Mouse (Mus musculus): Measurements from ENCODE around the gene Smoc1.

The Smoc1 gene

DNA sequence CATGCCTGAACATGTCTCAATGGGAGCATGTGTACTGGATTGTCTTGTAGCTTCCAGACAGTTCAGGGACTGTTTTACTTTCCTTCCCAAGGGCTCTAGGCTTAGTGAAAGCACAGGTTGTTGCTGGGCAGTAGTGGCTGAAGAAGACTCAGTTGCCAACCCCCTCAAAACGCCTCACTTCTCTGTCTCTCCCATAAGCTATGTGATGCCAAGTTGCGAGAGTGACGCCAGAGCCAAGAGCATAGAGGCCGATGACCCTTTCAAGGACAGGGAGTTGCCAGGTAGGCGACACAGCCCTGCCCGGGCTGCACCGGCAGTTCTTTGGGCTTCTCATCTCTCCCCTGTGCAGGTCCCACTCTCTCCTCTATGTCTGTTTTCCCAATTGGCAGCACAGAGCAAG, 141.4 kb downstream of the Smoc1 start:
- DNase-seq (ENCODE audit: low spot score) = no peak

DNA sequence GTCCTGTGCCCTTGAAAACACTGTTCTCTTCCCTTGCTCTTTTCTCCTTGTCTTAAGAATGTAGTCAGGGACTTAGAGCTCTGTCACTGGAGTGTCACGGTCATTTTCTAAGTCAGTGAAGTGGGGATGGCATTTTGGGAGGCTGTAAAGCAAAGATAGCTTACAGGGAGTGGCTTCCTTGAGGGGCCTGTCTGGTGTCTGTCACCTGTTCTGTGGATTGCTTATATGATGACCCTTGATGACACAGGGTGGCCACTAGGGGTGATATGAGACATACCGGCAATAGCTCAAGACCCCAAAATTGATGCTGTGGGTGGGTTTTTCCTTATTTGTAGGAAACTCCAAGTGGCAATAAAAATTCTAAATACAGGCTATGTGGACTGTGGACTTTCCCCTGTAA, 141.9 kb downstream of the Smoc1 start:
- no peak for DNase-seq (ENCODE audit: low spot score)

DNA sequence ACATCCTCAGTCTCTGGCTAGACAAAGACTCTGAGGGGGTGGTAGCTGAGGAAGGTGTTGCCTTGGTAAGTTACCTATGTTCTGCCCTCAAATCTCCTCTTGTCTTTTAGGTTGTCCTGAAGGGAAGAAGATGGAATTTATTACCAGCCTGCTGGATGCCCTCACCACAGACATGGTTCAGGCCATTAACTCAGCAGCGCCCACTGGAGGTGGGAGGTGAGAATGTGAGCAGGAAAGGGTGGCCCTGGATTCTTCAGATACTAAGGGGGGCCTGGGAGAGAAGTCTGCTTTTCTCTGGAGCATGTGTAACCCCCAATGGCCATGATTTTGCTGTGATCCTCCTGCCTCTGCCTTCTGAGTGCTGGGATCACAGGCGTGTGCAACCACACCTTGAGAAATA, 143.5 kb downstream of the Smoc1 start:
- DNase-seq (ENCODE audit: low spot score) = no peak

DNA sequence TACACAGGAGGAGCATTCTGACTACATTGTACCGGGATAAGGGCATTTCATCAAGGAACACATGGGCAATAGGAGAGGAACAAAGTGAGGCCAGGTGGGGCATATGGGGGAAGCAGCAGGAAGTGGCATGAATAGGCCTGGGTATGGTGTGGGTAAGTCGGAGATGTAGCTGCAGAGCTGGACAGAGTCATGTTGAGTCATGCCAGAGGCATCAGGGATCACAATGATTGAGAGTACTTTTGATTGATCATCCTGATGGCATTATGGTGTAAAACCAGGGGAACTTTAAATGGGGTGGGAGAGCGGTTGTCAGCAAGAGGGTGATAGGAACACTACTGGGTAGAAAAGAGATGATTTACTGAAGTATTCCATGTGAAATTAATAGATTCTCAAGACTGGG, 146.4 kb downstream of the Smoc1 start:
- DNase-seq (ENCODE audit: low spot score) = no peak

DNA sequence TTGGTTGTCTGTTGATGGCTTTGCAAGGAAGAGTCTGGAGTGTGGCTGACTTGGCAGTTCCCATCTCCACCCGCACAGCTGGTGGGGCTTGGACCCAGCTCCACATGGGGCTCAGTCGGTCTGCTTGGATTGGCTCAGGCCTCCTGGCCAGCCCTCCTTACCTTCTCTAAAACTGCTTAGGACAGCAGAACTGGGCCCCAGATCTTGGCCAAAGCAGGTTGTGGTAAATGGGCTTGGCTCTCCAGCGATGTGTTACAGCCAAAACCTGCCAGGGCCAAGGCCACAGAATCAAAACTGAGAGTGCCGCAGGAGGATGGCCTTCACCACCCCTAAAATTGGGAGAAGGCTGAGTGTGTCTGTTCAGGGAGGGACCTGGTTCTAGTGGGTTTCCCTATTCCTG, 147.3 kb downstream of the Smoc1 start:
- DNase-seq (ENCODE audit: low spot score) = no peak

DNA sequence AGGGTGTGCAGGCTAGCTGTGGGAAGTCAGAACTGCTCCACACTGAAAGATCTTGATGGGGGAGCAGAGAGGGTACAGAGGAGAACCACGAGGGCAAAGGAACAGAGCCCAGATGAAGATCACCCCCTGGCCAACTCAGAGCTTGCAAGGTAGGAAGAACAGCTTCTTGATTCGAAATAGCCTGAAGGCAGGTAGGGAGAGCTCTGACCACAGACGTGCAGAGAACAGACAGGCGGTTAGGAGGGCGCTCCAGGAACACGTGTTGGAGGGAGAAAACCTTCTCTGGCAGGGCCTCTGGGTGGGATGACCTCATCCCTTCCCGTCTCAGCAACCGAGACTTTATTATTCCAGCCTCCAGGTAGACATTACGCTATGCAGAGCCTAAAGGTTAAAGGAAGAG, 148.6 kb downstream of the Smoc1 start:
- no peak for DNase-seq (ENCODE audit: low spot score)

DNA sequence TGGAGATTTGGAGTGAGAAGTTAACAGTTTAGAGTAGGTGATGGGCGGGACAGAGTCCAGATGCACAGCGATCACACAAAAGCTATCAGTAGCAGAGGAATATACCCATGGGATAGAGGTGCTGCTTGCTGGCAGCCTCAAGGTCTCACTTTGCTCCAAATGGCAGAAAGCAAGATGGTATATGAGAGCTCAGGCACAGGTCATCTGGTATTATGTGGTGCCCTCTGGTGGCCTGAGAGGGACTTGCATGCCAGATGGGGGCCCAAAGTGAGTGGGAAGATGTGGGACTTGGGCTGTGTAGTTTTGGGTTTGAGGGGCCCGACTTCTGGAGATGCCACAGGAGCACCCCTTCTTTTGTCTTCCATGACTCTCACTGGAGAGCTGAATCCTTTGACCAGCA, 155.5 kb downstream of the Smoc1 start:
- DNase-seq (ENCODE audit: low spot score) = peak; percentile 45

DNA sequence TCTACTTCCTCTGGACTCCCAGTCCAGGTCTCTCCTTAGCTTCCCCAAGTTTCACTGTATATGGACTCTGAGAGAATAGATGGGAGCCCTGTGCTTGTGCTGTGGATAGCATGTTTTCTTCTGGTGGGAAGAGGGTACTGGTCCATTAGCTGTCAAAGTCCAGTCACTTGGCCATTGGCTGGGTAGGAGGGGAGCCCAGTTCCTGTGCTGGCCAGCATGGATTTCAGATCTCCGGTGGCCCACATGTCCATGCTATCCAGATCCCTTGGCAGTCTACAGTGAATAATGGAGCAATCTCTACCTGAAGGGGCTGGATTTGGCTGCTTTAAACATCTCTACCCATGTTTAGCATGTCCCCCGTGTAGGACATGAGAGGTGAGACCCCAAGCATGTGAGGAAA, 158.4 kb downstream of the Smoc1 start:
- DNase-seq (ENCODE audit: low spot score) = no peak

DNA sequence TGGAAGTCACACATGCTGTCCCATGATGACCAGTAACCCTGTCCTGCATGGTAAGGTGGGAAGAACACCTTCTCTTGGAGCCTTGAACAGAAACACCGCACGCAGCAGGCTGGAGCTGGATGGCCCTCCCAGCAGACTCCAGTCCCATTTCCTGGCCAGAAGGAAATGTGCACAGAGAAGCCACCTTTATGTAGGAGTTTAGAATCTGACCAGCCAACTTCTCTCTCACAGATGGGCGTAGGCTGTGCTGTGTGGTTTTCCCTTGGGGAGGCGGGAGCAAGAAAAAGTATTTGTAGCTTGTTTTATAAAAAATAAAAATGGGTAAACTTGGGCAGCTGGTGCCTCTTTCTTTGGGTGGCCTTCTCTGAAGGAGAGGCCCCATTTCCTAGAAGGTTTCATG, 159.5 kb downstream of the Smoc1 start:
- DNase-seq (ENCODE audit: low spot score) = no peak

DNA sequence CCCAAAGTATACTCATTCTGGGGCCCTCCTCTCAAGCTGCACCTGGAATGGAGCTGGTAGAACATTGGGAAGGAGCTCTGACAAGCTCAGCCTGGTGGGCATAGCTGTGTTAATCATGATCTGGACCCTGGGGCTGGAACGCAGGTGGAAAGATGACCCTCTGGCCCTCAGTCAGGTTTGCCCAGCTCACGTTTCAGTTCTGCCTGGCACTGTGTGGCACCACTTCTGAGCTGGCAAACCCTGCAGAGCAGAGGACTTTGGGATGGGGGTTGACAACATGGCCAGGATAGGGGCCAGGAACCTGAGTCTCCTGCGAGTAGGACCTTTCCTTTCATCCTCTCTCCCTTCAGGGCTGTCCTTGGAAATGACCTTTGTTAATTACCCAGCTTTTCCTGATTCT, 160.1 kb downstream of the Smoc1 start:
- no peak for DNase-seq (ENCODE audit: low spot score)

DNA sequence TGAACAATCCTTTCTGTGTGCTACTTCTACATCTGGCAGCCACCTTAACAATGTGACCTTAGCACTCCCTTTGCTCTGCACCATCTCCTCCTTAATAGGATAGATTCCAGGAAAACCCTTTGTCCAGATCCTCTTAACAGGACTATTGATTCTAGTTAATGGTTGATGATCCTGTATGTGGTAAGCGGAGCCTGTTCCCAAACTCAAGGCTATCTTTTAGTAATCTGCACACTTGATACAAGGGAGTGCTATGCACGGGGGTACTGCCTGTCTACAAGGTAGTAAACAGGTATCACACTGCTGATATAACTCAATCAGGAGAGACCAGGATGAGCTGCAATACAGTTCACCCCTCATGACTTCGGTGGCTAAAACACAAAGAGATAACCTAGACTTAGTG, 161.8 kb downstream of the Smoc1 start:
- DNase-seq (ENCODE audit: low spot score) = no peak

DNA sequence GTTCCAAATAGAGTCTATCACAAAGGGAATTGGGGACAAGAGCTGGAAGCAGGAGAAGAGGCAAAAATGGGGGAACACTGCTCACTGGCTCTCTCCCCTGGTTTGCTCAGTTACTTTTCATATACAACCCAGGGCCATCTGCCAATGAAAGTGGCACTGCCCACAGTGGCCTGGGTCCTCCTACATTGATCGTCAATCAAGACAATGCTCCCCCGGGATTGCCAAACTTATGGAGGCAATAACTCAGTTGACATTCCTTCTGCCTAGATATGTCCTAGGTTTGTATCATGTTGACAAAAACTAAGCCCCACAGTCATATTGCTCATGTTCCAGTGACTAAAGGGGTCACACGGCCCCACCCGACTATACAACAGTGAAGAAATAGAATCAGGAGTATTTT, 162.4 kb downstream of the Smoc1 start:
- no peak for DNase-seq (ENCODE audit: low spot score)

DNA sequence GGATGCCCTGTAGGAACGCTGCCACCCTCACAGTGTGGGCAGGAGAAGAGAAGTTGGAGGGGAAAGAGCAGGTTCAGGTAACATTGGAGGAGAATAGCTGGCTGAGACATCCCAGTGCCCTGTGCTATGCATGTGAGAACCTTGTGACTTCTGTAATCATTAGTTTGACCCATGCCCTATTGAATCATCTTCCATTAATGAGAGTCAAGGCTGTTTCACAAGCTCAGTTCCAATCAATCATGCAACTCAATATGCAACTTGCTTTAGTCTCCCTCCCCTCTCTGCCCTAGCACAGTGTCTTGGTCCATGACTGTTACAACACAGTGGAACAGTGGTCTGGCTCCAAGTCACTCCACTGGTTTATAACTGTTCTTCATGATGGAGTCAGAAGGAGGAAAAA, 163.0 kb downstream of the Smoc1 start:
- no peak for DNase-seq (ENCODE audit: low spot score)

DNA sequence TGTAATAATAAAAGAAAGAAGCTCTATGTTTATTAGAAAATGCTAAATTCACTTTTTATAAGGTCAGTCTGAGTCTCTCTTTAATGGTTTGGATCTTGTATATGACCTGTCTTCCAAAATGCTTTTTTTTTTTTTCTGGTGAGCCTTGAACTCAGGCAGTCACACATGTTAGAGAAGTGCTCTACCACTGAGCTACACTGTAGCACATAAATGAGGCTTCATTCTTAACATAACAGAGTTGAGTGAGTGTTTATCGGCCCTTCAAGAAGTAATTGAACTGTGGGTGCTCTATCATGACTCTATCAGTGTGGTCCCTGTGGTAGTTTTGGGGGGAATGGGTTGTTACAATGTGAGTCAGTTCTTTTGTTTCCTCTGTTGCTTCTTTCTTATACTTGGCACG, 167.4 kb downstream of the Smoc1 start:
- DNase-seq (ENCODE audit: low spot score) = no peak

DNA sequence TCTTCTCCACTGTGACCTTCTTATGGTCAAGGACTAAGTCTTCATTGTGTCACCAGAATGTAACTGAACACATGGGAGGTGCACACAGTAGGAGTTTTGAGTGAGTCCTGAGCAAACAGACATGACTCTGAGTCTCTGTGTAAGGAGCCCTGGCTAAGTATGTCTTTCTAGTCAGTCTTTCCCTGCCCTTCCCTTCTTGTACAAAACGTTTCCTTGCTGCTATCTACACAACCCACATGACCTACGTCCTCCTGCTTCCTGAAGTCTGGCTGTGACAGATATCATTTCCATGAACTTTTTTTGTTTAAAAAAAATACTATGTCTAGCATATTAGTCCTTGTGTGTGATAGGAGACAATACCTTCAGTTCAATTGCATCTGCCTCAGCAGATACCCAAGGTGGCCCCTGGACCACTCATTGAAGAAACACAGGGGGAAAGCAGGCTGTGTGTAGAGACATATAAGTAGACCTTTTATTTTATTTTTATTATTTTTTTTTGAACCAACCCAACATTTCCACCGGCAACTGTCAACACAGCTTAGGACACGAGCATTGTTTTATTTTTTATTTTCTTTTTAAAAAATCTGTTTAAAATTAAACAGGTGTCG, 171.0 kb downstream of the Smoc1 start:
- no peak for DNase-seq (ENCODE audit: low spot score)

DNA sequence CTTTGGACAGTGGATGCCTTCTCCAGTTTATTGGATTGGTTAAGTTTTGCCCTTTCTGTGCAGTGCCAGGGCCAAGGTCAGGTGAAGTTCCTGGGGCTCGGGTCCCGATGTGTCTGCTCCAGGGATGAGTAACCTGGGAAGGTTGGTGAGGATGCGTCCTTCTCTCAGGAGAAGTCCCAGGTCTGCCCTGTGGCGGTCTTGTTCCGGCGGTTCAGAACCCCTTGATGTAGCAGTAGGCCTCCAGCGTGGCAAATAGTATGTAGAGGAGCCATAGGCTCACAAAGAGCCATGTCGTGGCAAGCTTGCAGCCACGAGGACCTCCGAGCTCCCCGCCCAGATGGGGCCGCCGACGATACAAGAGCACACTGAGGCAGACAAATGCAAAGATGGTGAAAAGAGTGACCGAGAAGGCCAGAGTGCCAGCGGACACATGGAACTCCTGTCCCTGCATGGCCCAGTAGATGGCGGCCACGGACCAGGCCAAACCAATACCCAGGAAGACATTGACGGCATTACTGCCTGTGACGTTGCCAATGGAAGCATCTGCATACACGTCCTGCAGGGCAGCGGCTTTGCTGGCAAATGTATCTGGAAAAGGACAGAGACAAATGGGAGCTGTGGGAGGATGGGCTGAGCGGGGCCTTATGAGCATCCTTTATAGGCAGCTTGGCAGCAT, 172.8 kb downstream of the Smoc1 start:
- DNase-seq (ENCODE audit: low spot score) = peak; percentile 45

DNA sequence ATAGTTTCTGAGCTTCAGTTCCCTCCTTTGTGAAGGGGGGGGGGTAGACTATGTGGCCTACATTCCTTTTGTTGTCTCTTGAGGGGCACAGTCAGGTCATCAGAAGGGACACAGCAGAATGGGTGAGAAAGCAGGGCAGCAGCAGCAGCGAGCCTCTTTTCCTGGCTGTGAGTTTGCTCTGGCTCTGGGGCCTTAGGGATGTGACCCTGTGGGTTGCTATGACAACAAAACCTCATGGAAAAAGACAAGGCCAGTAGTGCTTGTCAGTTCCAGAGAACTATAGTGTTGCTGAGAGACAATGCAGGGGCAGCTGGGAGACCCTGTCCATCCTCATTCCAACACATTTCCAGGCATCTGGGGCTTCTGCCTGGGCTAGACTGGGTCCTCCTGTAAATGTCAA, 176.6 kb downstream of the Smoc1 start:
- DNase-seq (ENCODE audit: low spot score) = no peak

DNA sequence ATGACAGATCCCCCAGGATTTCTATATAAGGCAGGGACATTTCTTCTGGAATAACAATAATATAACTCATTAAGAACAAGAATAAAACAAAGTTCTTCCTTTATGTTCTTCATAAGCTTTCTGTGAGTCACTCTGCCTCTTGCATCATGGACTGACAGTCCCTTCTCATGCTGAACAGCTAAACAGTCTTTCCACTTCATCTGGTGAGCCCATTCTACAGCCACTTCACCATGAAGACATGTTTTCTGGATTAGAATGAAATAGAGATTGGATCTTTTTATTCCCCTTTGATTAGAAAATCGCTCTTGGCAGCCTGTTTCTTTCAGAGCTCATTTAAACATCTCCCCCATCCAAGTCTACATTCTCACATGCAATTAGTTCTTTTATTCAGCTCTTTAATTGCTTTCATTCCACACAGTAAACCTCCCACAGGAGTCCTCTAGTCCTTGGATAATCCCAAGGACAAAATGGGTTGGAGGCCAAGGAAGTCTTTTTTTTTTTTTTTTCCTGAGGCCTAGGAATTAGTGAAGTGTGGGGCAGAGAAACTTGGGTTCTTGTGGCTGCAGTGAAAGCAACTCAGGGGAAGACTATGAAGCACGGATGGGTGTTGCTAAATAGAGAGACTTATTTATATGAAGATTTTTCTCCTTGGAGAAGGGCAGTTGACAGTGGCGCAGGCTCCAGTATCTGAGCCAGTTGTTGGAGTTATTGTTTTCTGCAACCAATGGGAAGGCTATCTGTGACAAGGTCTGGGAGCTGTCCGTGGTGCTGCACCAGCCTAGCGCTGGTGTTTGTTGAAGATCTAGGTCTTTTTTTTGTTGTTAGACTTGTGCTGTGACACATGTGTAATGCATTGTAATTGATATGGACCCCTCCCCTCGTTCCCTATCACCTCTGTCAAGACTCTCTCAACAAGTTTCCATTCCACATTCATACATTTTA, 179.3 kb downstream of the Smoc1 start:
- peak; percentile 46 for DNase-seq (ENCODE audit: low spot score)

DNA sequence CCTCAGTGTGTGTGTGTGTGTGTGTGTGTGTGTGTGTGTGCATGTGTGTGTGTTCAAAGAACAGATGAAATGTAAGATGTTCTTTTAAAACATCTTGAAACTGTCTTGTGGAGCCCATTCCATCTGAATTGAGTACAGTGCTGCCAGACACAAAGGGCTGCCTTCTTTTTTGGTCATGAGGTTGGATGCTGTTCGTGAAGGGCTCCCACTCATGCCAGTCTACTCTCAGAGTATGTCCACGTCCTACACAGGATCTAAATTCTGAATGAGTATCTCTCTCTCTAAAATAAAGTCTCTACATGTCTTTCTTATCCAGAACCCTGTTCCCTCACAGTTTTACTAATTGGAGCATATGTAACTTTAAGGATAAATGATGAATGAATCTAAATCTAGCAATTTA, 182.0 kb downstream of the Smoc1 start:
- no peak for DNase-seq (ENCODE audit: low spot score)

DNA sequence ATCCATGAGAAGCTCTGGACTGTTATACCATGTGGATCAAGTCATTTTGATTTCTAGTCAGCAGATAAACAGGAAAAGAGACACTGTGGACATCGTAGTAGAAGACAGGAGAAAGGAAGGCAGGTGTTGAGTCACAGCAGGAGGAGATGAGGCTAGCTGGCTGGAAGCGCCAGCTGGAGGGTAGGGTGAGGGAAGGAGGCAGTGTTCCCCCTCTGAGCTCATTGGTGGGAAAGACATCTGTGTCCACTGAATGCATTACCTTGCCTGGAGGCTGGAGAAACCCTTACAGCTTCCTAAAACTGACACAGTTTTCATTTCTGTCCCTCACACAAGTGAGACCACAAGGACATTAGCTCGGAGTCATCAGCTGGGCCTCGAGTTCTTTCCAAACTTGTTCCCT, 192.7 kb downstream of the Smoc1 start:
- DNase-seq (ENCODE audit: low spot score) = no peak

DNA sequence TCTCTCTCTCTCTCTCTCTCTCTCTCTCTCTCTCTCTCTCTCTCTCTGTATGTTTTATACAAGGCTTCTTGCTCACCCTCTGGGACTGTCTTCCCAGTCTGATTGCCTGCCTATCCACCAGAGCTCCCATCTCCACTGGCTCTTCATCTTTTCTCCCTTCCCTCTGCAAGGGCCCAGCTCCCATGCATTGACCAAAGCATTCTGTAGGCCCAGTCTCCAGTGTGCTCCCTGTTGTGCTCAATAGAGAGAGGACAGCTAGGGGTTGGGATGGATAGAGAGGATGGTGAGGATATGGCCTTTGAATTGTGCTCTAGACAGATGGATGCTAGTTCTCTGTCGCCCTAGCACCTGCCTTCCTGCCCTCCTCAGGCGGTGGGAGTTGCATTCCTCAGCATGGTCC, 196.7 kb downstream of the Smoc1 start:
- no peak for DNase-seq (ENCODE audit: low spot score)

DNA sequence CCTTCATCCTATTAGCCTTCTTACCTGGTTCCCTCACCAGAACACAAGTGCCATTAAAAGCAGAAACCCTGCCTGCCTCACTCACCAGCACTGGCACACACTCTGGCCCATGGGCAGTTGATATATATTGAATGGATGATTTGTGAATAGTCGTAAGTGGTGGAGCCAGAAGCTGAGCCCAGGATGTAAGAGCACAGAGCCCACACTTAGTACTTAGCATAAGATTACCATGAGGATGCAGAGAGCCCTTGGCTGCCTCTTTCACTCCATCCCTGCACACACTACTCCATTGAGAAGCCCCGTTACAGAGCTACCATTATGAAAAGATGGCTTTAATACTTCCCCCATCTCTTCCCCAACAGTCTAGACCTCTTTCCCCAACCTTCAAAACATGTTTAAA, 198.2 kb downstream of the Smoc1 start:
- DNase-seq (ENCODE audit: low spot score) = no peak

DNA sequence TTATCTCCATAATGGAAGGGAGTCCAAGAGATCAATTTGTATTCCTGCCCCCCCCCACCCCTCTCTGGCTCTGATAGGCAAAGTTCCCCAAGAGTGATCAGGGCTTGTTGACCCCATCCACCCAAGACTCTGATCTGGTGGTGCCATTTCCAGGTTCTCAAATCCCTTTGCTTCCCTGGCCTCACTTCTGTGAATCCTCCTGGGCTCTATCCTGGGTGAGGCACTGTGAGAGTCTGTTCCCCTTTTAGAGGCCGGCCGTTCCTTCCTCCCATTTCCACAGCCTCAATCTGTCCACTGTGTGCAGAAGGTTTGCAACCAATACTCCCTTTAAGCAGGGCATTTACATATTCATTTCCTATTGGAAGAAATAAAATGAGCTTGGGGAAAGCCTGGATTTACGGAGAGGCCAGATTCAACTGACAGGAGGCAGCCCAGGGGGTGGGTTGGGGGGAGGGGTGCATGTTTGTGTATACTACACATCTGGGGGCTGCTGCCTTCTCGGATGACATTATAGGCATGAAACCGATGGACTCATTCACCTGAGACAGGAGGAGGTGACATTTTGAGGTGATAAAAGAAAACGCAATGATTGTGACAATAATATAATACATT, 199.5 kb downstream of the Smoc1 start:
- no peak for DNase-seq (ENCODE audit: low spot score)

Measured in urinary bladder, postnatal 14 days (tissue).